Mouse (Mus musculus) gastrocnemius, postnatal 14 days (tissue): Measurements from ENCODE around the gene Nfe2l1. TPM values are rescaled to one million over a fixed set of nuclear protein-coding genes. Genes with fewer than 3 reads are reported as not detected.
A peak's percentile ranks its signal among the peaks of the same experiment; 100 is the strongest.

Source experiments
- DNase-seq: peaks from one replicate; pipeline ENCODE4 v3.0.0; 2021; ENCODE audit warnings: mixed read lengths
- intact Hi-C: fragments of 180-260 bp; cut with DNase I; formaldehyde crosslinking; loops from one replicate; pipeline ENCODE4 v1.15.1; 2025; ENCODE audit warnings: low total_unique reads
- long read RNA-seq, 2 experiments: library from polyadenylated mRNA; stranded (forward); transcript quantifications; one replicate each; pipeline ENCODE4 v2.0.0; 2021
- total RNA-seq, 2 experiments: library from RNA; stranded (reverse); gene quantifications; 2 replicates each; pipeline ENCODE4 v1.2.3; 2021

The Nfe2l1 gene
- 100 to 1,000 TPM; 241 to 268 TPM for total RNA-seq
- long read RNA-seq, experiment 1, full-length matches to known transcripts = 103 of 219 reads
- long read RNA-seq, experiment 1, partial matches to known transcripts = 20 of 219 reads
- long read RNA-seq, experiment 1, other reads (novel, unspliced or antisense) = 96 of 219 reads
- long read RNA-seq, experiment 2, full-length matches to known transcripts = 193 of 319 reads
- long read RNA-seq, experiment 2, partial matches to known transcripts = 33 of 319 reads
- long read RNA-seq, experiment 2, other reads (novel, unspliced or antisense) = 93 of 319 reads

GRCm38 (mm10) chr11:96829813-96830538, at the start of gene Nfe2l1:
TSS of gene Nfe2l1 (minus strand) at chr11:96829968.
- DNase-seq = peak; percentile 98
- intact Hi-C loops = no loop called here

- intact Hi-C loops = no loop called here
- no peak for DNase-seq
Observed at GRCm38 (mm10) chr11:96879359-96879758, 49.6 kb upstream of the Nfe2l1 start.

GRCm38 (mm10) chr11:96878715-96879114, 48.9 kb upstream of the Nfe2l1 start:
- no peak for DNase-seq
- intact Hi-C loops = no loop called here

GRCm38 (mm10) chr11:96877071-96877470, 47.3 kb upstream of the Nfe2l1 start:
- intact Hi-C loops = no loop called here
- no peak for DNase-seq

- no peak for DNase-seq
- intact Hi-C loops = no loop called here
Observed at GRCm38 (mm10) chr11:96876300-96877040, 46.7 kb upstream of the Nfe2l1 start.

GRCm38 (mm10) chr11:96875745-96876144, 46.0 kb upstream of the Nfe2l1 start:
- DNase-seq = peak; percentile 79

GRCm38 (mm10) chr11:96875270-96875669, 45.5 kb upstream of the Nfe2l1 start:
- DNase-seq = no peak
- intact Hi-C loops = no loop called here

More at GRCm38 (mm10) chr11:96875745-96876144, 46.0 kb upstream of the Nfe2l1 start:
- intact Hi-C loops = no loop called here

- peak; percentile 71 for DNase-seq
- intact Hi-C loops = no loop called here
Observed at GRCm38 (mm10) chr11:96873601-96874140, 43.9 kb upstream of the Nfe2l1 start.

- peak; percentile 23 for DNase-seq
Observed at GRCm38 (mm10) chr11:96872441-96873379, 42.9 kb upstream of the Nfe2l1 start.

GRCm38 (mm10) chr11:96867149-96867548, 37.4 kb upstream of the Nfe2l1 start:
- intact Hi-C loops = no loop called here

More at GRCm38 (mm10) chr11:96872441-96873379, 42.9 kb upstream of the Nfe2l1 start:
- intact Hi-C loops = no loop called here

GRCm38 (mm10) chr11:96863206-96863995, 33.6 kb upstream of the Nfe2l1 start:
- intact Hi-C loops = loop anchor here (5.0 kb wide), 1 partner anchor 581 kb away; the partner anchor contains the start of gene Hoxb8
- DNase-seq = peak; percentile 70

More at GRCm38 (mm10) chr11:96867149-96867548, 37.4 kb upstream of the Nfe2l1 start:
- peak; percentile 64 for DNase-seq

GRCm38 (mm10) chr11:96862534-96862933, 32.8 kb upstream of the Nfe2l1 start:
- no peak for DNase-seq
- intact Hi-C loops = loop anchor here (5.0 kb wide), 1 partner anchor 580 kb away; the partner anchor contains the start of gene Hoxb8

- peak; percentile 94 for DNase-seq
- intact Hi-C loops = loop anchor here (2.0 to 5.0 kb wide), 2 partner anchors 103 to 580 kb away; partner anchors contain the start of gene Hoxb8
Observed at GRCm38 (mm10) chr11:96861878-96862289, 32.1 kb upstream of the Nfe2l1 start.

- intact Hi-C loops = loop anchor here (2.0 to 5.0 kb wide), 2 partner anchors 103 to 579 kb away; partner anchors contain the start of gene Hoxb8
- DNase-seq = peak; percentile 48
Observed at GRCm38 (mm10) chr11:96861446-96861845, 31.7 kb upstream of the Nfe2l1 start.

GRCm38 (mm10) chr11:96860564-96860963, 30.8 kb upstream of the Nfe2l1 start:
- peak; percentile 93 for DNase-seq
- intact Hi-C loops = loop anchor here (2.0 to 5.0 kb wide), 2 partner anchors 102 to 578 kb away; partner anchors contain the start of gene Hoxb8

- intact Hi-C loops = loop anchor here (2.0 to 5.0 kb wide), 3 partner anchors 77 to 577 kb away; partner anchors contain the start of gene Hoxb8
- DNase-seq = no peak
Observed at GRCm38 (mm10) chr11:96859635-96860034, 29.9 kb upstream of the Nfe2l1 start.

GRCm38 (mm10) chr11:96857446-96857845, 27.7 kb upstream of the Nfe2l1 start:
- no peak for DNase-seq
- intact Hi-C loops = loop anchor here (5.0 kb wide), 1 partner anchor 75 kb away; no protein-coding TSS in a partner anchor
